In genomic region chr9:109008994-109009635, GRCm38 (mm10) we compare ENCODE assay signal across 14 mouse cellular contexts. TPM values are rescaled to one million over a fixed set of nuclear protein-coding genes. Genes with fewer than 3 reads are reported as not detected.
A peak's percentile ranks its signal among the peaks of the same experiment; 100 is the strongest.
DNase-seq lines count a peak whose midpoint lies in the region; ATAC-seq and TF ChIP-seq lines count a peak whose summit lies in the region.
"Had no signal": no experiment of that assay in that cellular context is flagged by ENCODE, and none has a peak within 500 bp of the region (broad histone marks: within the 10 kb centered on the region; RNA-seq: fewer than 3 reads in every experiment).

No protein-coding gene starts in this region.

- H3K27ac ChIP-seq in embryonic facial prominence, embryonic 14.5 days (replicated peaks; ENCODE audit: low read depth, low read length) = no peak overlapping the region
- H3K27ac ChIP-seq in embryonic facial prominence, embryonic 10.5 days (replicated peaks) = no peak overlapping the region
- H3K27ac ChIP-seq in heart, embryonic 13.5 days (replicated peaks) = no peak overlapping the region
- no peak overlapping the region for H3K27ac ChIP-seq in lung, postnatal 0 days (ENCODE audit: low read length)
- H3K27ac ChIP-seq: embryonic facial prominence, embryonic 13.5 days; hindbrain, embryonic 14.5 days had no signal

- H3K27me3 ChIP-seq in embryonic facial prominence, embryonic 14.5 days (replicated peaks; ENCODE audit: control insufficient read depth, insufficient read depth, low read length) = no peaks in the 10 kb centered on the region
- no peaks in the 10 kb centered on the region for H3K27me3 ChIP-seq in embryonic facial prominence, embryonic 10.5 days (replicated peaks; ENCODE audit: low read depth, poor library complexity, severe bottlenecking)
- no peaks in the 10 kb centered on the region for H3K27me3 ChIP-seq in heart, embryonic 13.5 days (replicated peaks)
- no peaks in the 10 kb centered on the region for H3K27me3 ChIP-seq in lung, postnatal 0 days (replicated peaks; ENCODE audit: insufficient read depth, low read length)
- H3K27me3 ChIP-seq: embryonic facial prominence, embryonic 13.5 days had no signal

- DNase-seq in embryonic facial prominence, embryonic 14.5 days (ENCODE audit: low spot score) = peak; percentile 30
- DNase-seq in embryonic facial prominence, embryonic 10.5 days (ENCODE audit: low spot score) = no peak
- DNase-seq in heart, postnatal 14 days = no peak
- DNase-seq in lung, postnatal 0 days (ENCODE audit: low spot score) = no peak
- DNase-seq in lung, adult 18-20 months = no peak
- DNase-seq in left cerebral cortex, postnatal 36 days (ENCODE audit: low spot score in 2 of 2) = peak; percentile 47 to 62
- no peak for DNase-seq in cerebellum, postnatal 4 days (ENCODE audit: low spot score in 2 of 2)
- DNase-seq: cerebellum, adult 2 months; kidney, adult 8-10 months; thymus, postnatal 25 days had no signal

- H3K9me3 ChIP-seq in embryonic facial prominence, embryonic 14.5 days (ENCODE audit: control insufficient read depth, low read length) = no peaks in the 10 kb centered on the region
- H3K9me3 ChIP-seq in embryonic facial prominence, embryonic 10.5 days = no peaks in the 10 kb centered on the region
- no peaks in the 10 kb centered on the region for H3K9me3 ChIP-seq in heart, embryonic 13.5 days
- no peaks in the 10 kb centered on the region for H3K9me3 ChIP-seq in lung, postnatal 0 days (ENCODE audit: low read length)
- H3K9me3 ChIP-seq: embryonic facial prominence, embryonic 13.5 days had no signal

- no peak overlapping the region for H3K4me2 ChIP-seq in embryonic facial prominence, embryonic 14.5 days (ENCODE audit: low read depth, low read length)
- H3K4me2 ChIP-seq in heart, embryonic 13.5 days = peak overlapping the region; percentile 53
- no peak overlapping the region for H3K4me2 ChIP-seq in lung, postnatal 0 days (replicated peaks; ENCODE audit: low read depth, low read length)
- H3K4me2 ChIP-seq: embryonic facial prominence, embryonic 13.5 days; hindbrain, embryonic 14.5 days had no signal

- H3K9ac ChIP-seq in embryonic facial prominence, embryonic 14.5 days (ENCODE audit: low read depth, low read length) = no peak overlapping the region
- H3K9ac ChIP-seq in heart, embryonic 13.5 days = 0 out of 2 replicates have a peak overlapping the region, but pooled peaks have one; percentile 33
- no peak overlapping the region for H3K9ac ChIP-seq in lung, postnatal 0 days (replicated peaks; ENCODE audit: low read depth)
- H3K9ac ChIP-seq: embryonic facial prominence, embryonic 13.5 days; hindbrain, embryonic 14.5 days had no signal

- intact Hi-C loops in heart, postnatal 14 days (cut with DNase I) = loop anchor here (10.0 kb wide), 2 partner anchors 596 to 856 kb away; no protein-coding TSS in a partner anchor
- intact Hi-C loops in left cerebral cortex, postnatal 36 days (cut with DNase I) = loop anchor here (10.0 kb wide), 2 partner anchors 826 to 866 kb away; partner anchors contain the start of genes Cdc25a and Nme6

- 56% methylated on average over 10 of the region's 10 CpGs for WGBS in embryonic facial prominence, embryonic 14.5 days
- 71% methylated on average over 10 of the region's 10 CpGs for WGBS in embryonic facial prominence, embryonic 10.5 days
- WGBS in heart, embryonic 13.5 days = 58% methylated on average over 10 of the region's 10 CpGs
- 63% methylated on average over 9 of the region's 10 CpGs for WGBS in lung, postnatal 0 days

- TF ChIP-seq EP300 in lung, postnatal 0 days (IDR thresholded peaks at IDR 0.05) = no peak

- ATAC-seq in embryonic facial prominence, embryonic 14.5 days (ENCODE audit: low read depth) = no peak
- ATAC-seq in heart, embryonic 13.5 days (ENCODE audit: extremely low read depth, insufficient number of reproducible peaks, low FRiP score, low TSS enrichment) = no peak
- ATAC-seq in lung, postnatal 0 days = peak; percentile 25; the same call in 1 of the 2 replicates

- 0 out of 2 replicates have a peak, but pooled peaks cover 37% of the 10 kb centered on the region for H3K36me3 ChIP-seq in embryonic facial prominence, embryonic 14.5 days (ENCODE audit: control insufficient read depth, insufficient read depth, low read length)
- H3K36me3 ChIP-seq in embryonic facial prominence, embryonic 10.5 days (replicated peaks) = no peaks in the 10 kb centered on the region
- peaks cover 6% of the 10 kb centered on the region; the same call in 1 of the 2 replicates for H3K36me3 ChIP-seq in heart, embryonic 13.5 days
- H3K36me3 ChIP-seq in lung, postnatal 0 days (ENCODE audit: insufficient read depth, low read length) = 0 out of 2 replicates have a peak, but pooled peaks cover 6% of the 10 kb centered on the region

- H3K4me1 ChIP-seq in embryonic facial prominence, embryonic 14.5 days (ENCODE audit: control insufficient read depth, insufficient read depth, low read length) = no peaks in the 10 kb centered on the region; the same call in 1 of the 2 replicates
- H3K4me1 ChIP-seq in embryonic facial prominence, embryonic 10.5 days = peaks cover 22% of the 10 kb centered on the region
- peaks cover 28% of the 10 kb centered on the region for H3K4me1 ChIP-seq in heart, embryonic 13.5 days
- no peaks in the 10 kb centered on the region for H3K4me1 ChIP-seq in lung, postnatal 0 days (ENCODE audit: insufficient read depth, low read depth, low read length)
- H3K4me1 ChIP-seq: embryonic facial prominence, embryonic 13.5 days had no signal

- TF ChIP-seq CTCF in lung, postnatal 0 days (IDR thresholded peaks at IDR 0.05) = no peak

- H3K4me3 ChIP-seq in embryonic facial prominence, embryonic 14.5 days (ENCODE audit: low read depth, low read length) = no peak overlapping the region
- no peak overlapping the region for H3K4me3 ChIP-seq in embryonic facial prominence, embryonic 10.5 days
- H3K4me3 ChIP-seq in heart, embryonic 13.5 days = no peak overlapping the region
- no peak overlapping the region for H3K4me3 ChIP-seq in lung, postnatal 0 days (ENCODE audit: low read depth, low read length)
- H3K4me3 ChIP-seq: embryonic facial prominence, embryonic 13.5 days had no signal

RNA-seq across cellular contexts. Expression of gene Pfkfb4, which starts 17.5 kb away (rescaled TPM):
- 7.4 TPM in 2 replicates for polyA plus RNA-seq in embryonic facial prominence, embryonic 14.5 days (2014; fragmentation: Nextera tagmentation; extraction: Ambion mirVana)
- 10.0 and 12.2 TPM in 2 replicates for polyA plus RNA-seq in embryonic facial prominence, embryonic 10.5 days (2016; fragmentation: Nextera tagmentation; extraction: Ambion mirVana)
- 2.8 and 2.9 TPM in 2 replicates for polyA plus RNA-seq in heart, embryonic 13.5 days (2015; fragmentation: Nextera tagmentation; extraction: Ambion mirVana)
- total RNA-seq in heart, postnatal 14 days (2021) = 1 to 10 TPM; 1.9 to 3.2 TPM
- polyA plus RNA-seq in lung, postnatal 0 days (2015; fragmentation: Nextera tagmentation; extraction: Ambion mirVana) = 22.0 and 22.8 TPM in 2 replicates
- 10 to 100 TPM; 12.7 to 18.2 TPM for total RNA-seq in left cerebral cortex, postnatal 36 days (2021)

RNA-seq across cellular contexts. Expression of gene Ucn2, which starts 23.3 kb away (rescaled TPM):
- polyA plus RNA-seq in embryonic facial prominence, embryonic 14.5 days (2014; fragmentation: Nextera tagmentation; extraction: Ambion mirVana) = 0.64 and 1.3 TPM in 2 replicates
- not detected in 2 replicates for polyA plus RNA-seq in embryonic facial prominence, embryonic 10.5 days (2016; fragmentation: Nextera tagmentation; extraction: Ambion mirVana)
- polyA plus RNA-seq in heart, embryonic 13.5 days (2015; fragmentation: Nextera tagmentation; extraction: Ambion mirVana) = not detected in 2 replicates
- total RNA-seq in heart, postnatal 14 days (2021) = under 1 TPM in 1 of 2 experiments, not detected in 1; 0.20 TPM
- polyA plus RNA-seq in lung, postnatal 0 days (2015; fragmentation: Nextera tagmentation; extraction: Ambion mirVana) = not detected in 2 replicates
- total RNA-seq in left cerebral cortex, postnatal 36 days (2021) = under 1 TPM in 1 of 2 experiments, not detected in 1; 0.70 TPM
- polyA plus RNA-seq: liver, embryonic 16.5 days had no signal

RNA-seq across cellular contexts. Expression of gene Shisa5, which starts 29.2 kb away (rescaled TPM):
- 81.7 and 90.0 TPM in 2 replicates for polyA plus RNA-seq in embryonic facial prominence, embryonic 14.5 days (2014; fragmentation: Nextera tagmentation; extraction: Ambion mirVana)
- 38.4 and 42.0 TPM in 2 replicates for polyA plus RNA-seq in embryonic facial prominence, embryonic 10.5 days (2016; fragmentation: Nextera tagmentation; extraction: Ambion mirVana)
- polyA plus RNA-seq in heart, embryonic 13.5 days (2015; fragmentation: Nextera tagmentation; extraction: Ambion mirVana) = 63.6 and 69.3 TPM in 2 replicates
- total RNA-seq in heart, postnatal 14 days (2021) = 10 to 100 TPM; 49.5 to 50.0 TPM
- polyA plus RNA-seq in lung, postnatal 0 days (2015; fragmentation: Nextera tagmentation; extraction: Ambion mirVana) = 194 and 216 TPM in 2 replicates
- 10 to 100 TPM; 63.9 to 74.8 TPM for total RNA-seq in left cerebral cortex, postnatal 36 days (2021)

RNA-seq across cellular contexts. Expression of gene Trex1, which starts 50.4 kb away (rescaled TPM):
- 15.5 and 17.6 TPM in 2 replicates for polyA plus RNA-seq in embryonic facial prominence, embryonic 14.5 days (2014; fragmentation: Nextera tagmentation; extraction: Ambion mirVana)
- polyA plus RNA-seq in embryonic facial prominence, embryonic 10.5 days (2016; fragmentation: Nextera tagmentation; extraction: Ambion mirVana) = 8.4 and 10.3 TPM in 2 replicates
- polyA plus RNA-seq in heart, embryonic 13.5 days (2015; fragmentation: Nextera tagmentation; extraction: Ambion mirVana) = 7.7 and 10.9 TPM in 2 replicates
- total RNA-seq in heart, postnatal 14 days (2021) = 10 to 100 TPM; 10.4 to 10.6 TPM
- polyA plus RNA-seq in lung, postnatal 0 days (2015; fragmentation: Nextera tagmentation; extraction: Ambion mirVana) = 19.3 and 20.9 TPM in 2 replicates
- 10 to 100 TPM; 12.5 to 15.7 TPM for total RNA-seq in left cerebral cortex, postnatal 36 days (2021)

RNA-seq across cellular contexts. Expression of gene Col7a1, which starts 55.7 kb away (rescaled TPM):
- 17.4 and 22.0 TPM in 2 replicates for polyA plus RNA-seq in embryonic facial prominence, embryonic 14.5 days (2014; fragmentation: Nextera tagmentation; extraction: Ambion mirVana)
- polyA plus RNA-seq in embryonic facial prominence, embryonic 10.5 days (2016; fragmentation: Nextera tagmentation; extraction: Ambion mirVana) = 1.1 and 2.0 TPM in 2 replicates
- polyA plus RNA-seq in heart, embryonic 13.5 days (2015; fragmentation: Nextera tagmentation; extraction: Ambion mirVana) = 0.82 and 1.3 TPM in 2 replicates
- total RNA-seq in heart, postnatal 14 days (2021) = 1 to 10 TPM in 1 of 2 experiments, under 1 TPM in 1; 0.33 to 1.1 TPM
- polyA plus RNA-seq in lung, postnatal 0 days (2015; fragmentation: Nextera tagmentation; extraction: Ambion mirVana) = 2.5 and 2.9 TPM in 2 replicates
- 1 to 10 TPM; 1.4 to 5.5 TPM for total RNA-seq in left cerebral cortex, postnatal 36 days (2021)

Comparison
In these comparisons a context has a peak if more than half of its experiments do, and no peak if none do; other contexts are left out.
1. DNase-seq: peak in embryonic facial prominence, embryonic 14.5 days (single experiment) and left cerebral cortex, postnatal 36 days (2 of 2); none in embryonic facial prominence, embryonic 10.5 days (single experiment), heart, postnatal 14 days (0 of 2), lung, postnatal 0 days (single experiment), lung, adult 18-20 months (0 of 2) and cerebellum, postnatal 4 days (0 of 2).